Comparison of ENCODE assay signal across 19 mouse cellular contexts in genomic region chr16:96700551-96700950, GRCm38 (mm10).
"Had no signal": no experiment of that assay in that cellular context is flagged by ENCODE, and none has a peak within 500 bp of the region (broad histone marks: within the 10 kb centered on the region; RNA-seq: fewer than 3 reads in every experiment).

No protein-coding gene starts in this region.

- ATAC-seq: intestine, embryonic 15.5 days; liver, embryonic 12.5 days; lung, postnatal 0 days; midbrain, embryonic 15.5 days had no signal

- H3K4me1 ChIP-seq: intestine, embryonic 15.5 days; limb, embryonic 12.5 days; limb, embryonic 15.5 days; liver, embryonic 12.5 days; liver, embryonic 15.5 days; midbrain, embryonic 12.5 days; neural tube, embryonic 12.5 days had no signal

- H3K4me2 ChIP-seq: intestine, embryonic 15.5 days; limb, embryonic 12.5 days; limb, embryonic 15.5 days; liver, embryonic 12.5 days; liver, embryonic 15.5 days; lung, embryonic 14.5 days; midbrain, embryonic 12.5 days; midbrain, embryonic 15.5 days; neural tube, embryonic 12.5 days; neural tube, embryonic 15.5 days had no signal

- H3K9me3 ChIP-seq: intestine, embryonic 15.5 days; limb, embryonic 12.5 days; limb, embryonic 15.5 days; liver, embryonic 12.5 days; liver, embryonic 15.5 days; midbrain, embryonic 12.5 days; midbrain, embryonic 15.5 days; neural tube, embryonic 12.5 days; neural tube, embryonic 15.5 days had no signal

- DNase-seq: kidney, adult 11 months; kidney, postnatal 25 days; lung, embryonic 14.5 days; right cerebral cortex, adult 18-20 months; right cerebral cortex, postnatal 25 days; thymus, adult 18-20 months; thymus, postnatal 36 days had no signal

- H3K9ac ChIP-seq: intestine, embryonic 15.5 days; limb, embryonic 12.5 days; limb, embryonic 15.5 days; liver, embryonic 12.5 days; liver, embryonic 15.5 days; lung, embryonic 14.5 days; midbrain, embryonic 12.5 days; midbrain, embryonic 15.5 days; neural tube, embryonic 12.5 days; neural tube, embryonic 15.5 days had no signal

- H3K27me3 ChIP-seq: intestine, embryonic 15.5 days; limb, embryonic 12.5 days; limb, embryonic 15.5 days; liver, embryonic 12.5 days; liver, embryonic 15.5 days; midbrain, embryonic 12.5 days; midbrain, embryonic 15.5 days; neural tube, embryonic 12.5 days; neural tube, embryonic 15.5 days had no signal

- H3K36me3 ChIP-seq: intestine, embryonic 15.5 days; limb, embryonic 12.5 days; limb, embryonic 15.5 days; liver, embryonic 12.5 days; liver, embryonic 15.5 days; midbrain, embryonic 12.5 days; midbrain, embryonic 15.5 days; neural tube, embryonic 12.5 days; neural tube, embryonic 15.5 days had no signal

- H3K27ac ChIP-seq: intestine, embryonic 15.5 days; kidney, postnatal 0 days; limb, embryonic 12.5 days; limb, embryonic 15.5 days; liver, embryonic 12.5 days; liver, embryonic 15.5 days; macrophage; midbrain, embryonic 12.5 days; midbrain, embryonic 15.5 days; neural tube, embryonic 12.5 days; neural tube, embryonic 15.5 days had no signal

- H3K4me3 ChIP-seq: intestine, embryonic 15.5 days; limb, embryonic 12.5 days; limb, embryonic 15.5 days; liver, embryonic 12.5 days; liver, embryonic 15.5 days; midbrain, embryonic 12.5 days; midbrain, embryonic 15.5 days; neural tube, embryonic 12.5 days; neural tube, embryonic 15.5 days had no signal
